Mouse (Mus musculus): Measurements from ENCODE around the gene Cdkl4. TPM values are rescaled to one million over a fixed set of nuclear protein-coding genes. Genes with fewer than 3 reads are reported as not detected.
"Not testable (repeated sequence)": the region's sequence is repeated elsewhere in the genome, so short reads cannot be mapped to it uniquely, and the experiment has no call there.

The Cdkl4 gene
- total and polyA plus RNA-seq, 2 experiments from 2014 or later: 5.4 to 6.9 TPM

DNA sequence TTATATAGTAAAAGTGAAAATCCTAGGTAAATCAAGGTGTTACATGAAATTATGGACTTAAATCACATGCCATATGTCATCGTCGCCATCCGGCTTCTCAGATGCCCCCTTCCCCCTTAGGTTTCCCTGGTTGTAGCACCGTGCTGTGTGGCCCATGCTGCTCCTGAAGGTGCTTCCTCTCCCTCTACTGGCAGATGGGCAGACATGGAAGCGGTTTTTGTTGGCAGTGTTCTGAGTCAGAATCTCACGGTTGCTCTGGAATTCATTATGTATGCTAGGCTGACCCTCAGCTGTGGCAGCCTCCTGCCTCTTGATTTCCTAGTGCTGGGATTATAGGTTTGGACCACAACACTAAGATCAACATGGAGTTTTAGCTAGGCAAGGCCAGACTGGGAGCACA, 40.5 kb downstream of the Cdkl4 start:
- H3K9ac ChIP-seq (replicated peaks; ENCODE audit: low read length, poor library complexity, severe bottlenecking): no peak overlapping the region
- H3K27me3 ChIP-seq (ENCODE audit: insufficient read depth, low read length): no peaks in the 10 kb centered on the region
- no peak overlapping the region for H3K4me2 ChIP-seq (ENCODE audit: low read depth, low read length, poor library complexity, severe bottlenecking)
- no peak overlapping the region for H3K27ac ChIP-seq (ENCODE audit: low read depth, low read length)
- no peak overlapping the region for H3K4me3 ChIP-seq (ENCODE audit: low read depth, low read length)
- DNase-seq (ENCODE audit: low spot score): peak; percentile 39
- ATAC-seq (ENCODE audit: low FRiP score): no peak
- no peak for TF ChIP-seq CTCF (IDR thresholded peaks at IDR 0.05)
- no peaks in the 10 kb centered on the region for H3K4me1 ChIP-seq (ENCODE audit: insufficient read depth, low read length)
- no peaks in the 10 kb centered on the region for H3K9me3 ChIP-seq (ENCODE audit: low read length)
- 62% methylated on average over 6 of the region's 6 CpGs for WGBS
- H3K36me3 ChIP-seq (ENCODE audit: insufficient read depth, low read length): no peaks in the 10 kb centered on the region

DNA sequence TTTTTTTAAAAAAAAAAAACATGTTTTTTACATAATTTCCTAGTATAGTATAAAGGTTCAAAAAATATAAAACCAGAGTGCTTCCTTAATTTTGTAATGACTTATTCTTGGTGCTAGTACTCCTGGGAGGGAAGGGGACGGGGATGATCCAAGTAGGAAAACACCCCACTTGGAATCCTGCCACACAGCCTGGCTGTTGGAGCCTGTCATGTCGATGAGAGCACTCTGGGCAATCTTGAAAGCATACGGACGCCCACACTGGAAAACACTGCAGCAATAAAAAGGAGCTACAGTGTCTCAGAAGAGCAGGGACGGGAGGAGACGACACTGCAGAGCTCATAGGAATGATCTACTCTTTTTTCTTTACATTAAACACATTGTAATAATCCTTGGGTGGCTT, 42.0 kb downstream of the Cdkl4 start:
- Histone ChIP-seq H3K4me3 (ENCODE audit: low read depth, low read length) (no peak overlapping the region), H3K9ac (replicated peaks; ENCODE audit: low read length, poor library complexity, severe bottlenecking) (no peak overlapping the region), H3K4me2 (ENCODE audit: low read depth, low read length, poor library complexity, severe bottlenecking) (no peak overlapping the region), H3K36me3 (ENCODE audit: insufficient read depth, low read length) (no peaks in the 10 kb centered on the region), H3K27me3 (ENCODE audit: insufficient read depth, low read length) (no peaks in the 10 kb centered on the region), H3K4me1 (ENCODE audit: insufficient read depth, low read length) (no peaks in the 10 kb centered on the region), H3K27ac (ENCODE audit: low read depth, low read length) (no peak overlapping the region), H3K9me3 (ENCODE audit: low read length) (no peaks in the 10 kb centered on the region)
- TF ChIP-seq CTCF (IDR thresholded peaks at IDR 0.05): no peak
- 71% methylated on average over 6 of the region's 6 CpGs for WGBS
- no peak for ATAC-seq (ENCODE audit: low FRiP score)
- no peak for DNase-seq (ENCODE audit: low spot score)

DNA sequence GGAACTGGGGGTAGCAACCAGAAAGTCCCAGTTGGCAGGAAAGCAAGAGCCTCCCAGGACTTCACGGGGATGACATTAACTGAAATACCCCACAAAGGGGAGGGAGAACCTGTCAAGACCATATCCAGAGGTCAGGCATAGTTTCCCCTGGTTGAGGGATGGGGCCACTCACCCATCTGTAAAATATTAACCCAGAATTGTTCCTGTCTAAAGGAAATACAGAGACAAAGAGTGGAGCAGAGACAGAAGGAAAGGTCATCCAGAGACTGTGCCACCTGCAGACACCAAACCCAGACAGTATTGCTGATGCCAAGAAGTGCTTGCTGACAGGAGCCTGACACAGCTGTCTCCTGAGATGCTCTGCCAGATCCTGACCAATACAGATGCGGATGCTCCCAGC, 46.3 kb downstream of the Cdkl4 start:
- not testable (repeated sequence) for H3K9ac ChIP-seq (replicated peaks; ENCODE audit: low read length, poor library complexity, severe bottlenecking); H3K27ac ChIP-seq (ENCODE audit: low read depth, low read length); ATAC-seq (ENCODE audit: low FRiP score); H3K9me3 ChIP-seq (ENCODE audit: low read length); H3K27me3 ChIP-seq (ENCODE audit: insufficient read depth, low read length); DNase-seq (ENCODE audit: low spot score); H3K4me2 ChIP-seq (ENCODE audit: low read depth, low read length, poor library complexity, severe bottlenecking); H3K4me1 ChIP-seq (ENCODE audit: insufficient read depth, low read length); H3K36me3 ChIP-seq (ENCODE audit: insufficient read depth, low read length); H3K4me3 ChIP-seq (ENCODE audit: low read depth, low read length)
- WGBS: 83% methylated on average over 2 of the region's 2 CpGs

DNA sequence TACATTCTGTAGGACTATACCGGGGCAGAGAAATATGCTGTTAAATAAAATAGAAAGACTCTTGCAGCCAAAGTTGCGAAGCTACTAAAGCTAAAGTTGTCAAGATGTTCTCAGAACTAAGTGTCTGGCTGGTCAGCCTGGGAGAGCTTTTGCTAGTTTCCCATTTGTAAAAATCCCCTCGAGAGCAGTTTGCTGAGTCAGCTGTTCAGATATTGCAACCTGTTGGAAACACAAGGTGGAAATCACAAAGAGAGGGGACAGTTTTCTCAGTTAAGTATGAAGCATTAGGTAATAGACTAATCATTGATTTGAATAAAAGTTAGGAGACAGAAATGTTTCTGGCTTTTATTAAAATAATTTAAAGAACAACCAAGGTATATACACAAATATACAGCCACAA, 54.4 kb downstream of the Cdkl4 start:
- TF ChIP-seq CTCF (IDR thresholded peaks at IDR 0.05): no peak
- ATAC-seq (ENCODE audit: low FRiP score): no peak
- Histone ChIP-seq H3K9me3 (ENCODE audit: low read length) (no peaks in the 10 kb centered on the region), H3K4me3 (ENCODE audit: low read depth, low read length) (no peak overlapping the region), H3K27ac (ENCODE audit: low read depth, low read length) (no peak overlapping the region), H3K27me3 (ENCODE audit: insufficient read depth, low read length) (no peaks in the 10 kb centered on the region), H3K4me1 (ENCODE audit: insufficient read depth, low read length) (no peaks in the 10 kb centered on the region), H3K36me3 (ENCODE audit: insufficient read depth, low read length) (no peaks in the 10 kb centered on the region), H3K9ac (replicated peaks; ENCODE audit: low read length, poor library complexity, severe bottlenecking) (no peak overlapping the region), H3K4me2 (ENCODE audit: low read depth, low read length, poor library complexity, severe bottlenecking) (no peak overlapping the region)
- no peak for DNase-seq (ENCODE audit: low spot score)
- WGBS: 83% methylated on average over 3 of the region's 3 CpGs

DNA sequence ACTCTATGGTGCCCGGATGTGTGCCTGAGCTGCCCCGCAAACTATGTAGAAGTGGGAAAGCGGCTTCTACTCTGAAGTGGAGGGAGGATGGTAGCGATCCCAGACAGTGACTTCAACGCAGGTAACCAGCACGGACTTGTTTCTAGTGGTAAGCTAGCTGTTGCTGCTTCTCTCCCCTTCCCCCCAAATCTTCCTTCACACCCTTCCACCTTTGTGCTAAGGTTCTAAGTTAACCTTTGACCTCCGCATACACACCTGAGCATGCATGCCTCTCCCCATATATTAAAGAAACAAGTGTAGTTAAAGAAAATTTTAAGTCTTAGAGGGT, 55.4 kb downstream of the Cdkl4 start:
- no peak overlapping the region for H3K4me3 ChIP-seq (ENCODE audit: low read depth, low read length)
- H3K27ac ChIP-seq (ENCODE audit: low read depth, low read length): no peak overlapping the region
- H3K4me2 ChIP-seq (ENCODE audit: low read depth, low read length, poor library complexity, severe bottlenecking): no peak overlapping the region
- no peak overlapping the region for H3K9ac ChIP-seq (replicated peaks; ENCODE audit: low read length, poor library complexity, severe bottlenecking)
- no peak for ATAC-seq (ENCODE audit: low FRiP score)
- H3K27me3 ChIP-seq (ENCODE audit: insufficient read depth, low read length): no peaks in the 10 kb centered on the region
- no peaks in the 10 kb centered on the region for H3K36me3 ChIP-seq (ENCODE audit: insufficient read depth, low read length)
- TF ChIP-seq CTCF (IDR thresholded peaks at IDR 0.05): no peak
- WGBS: 61% methylated on average over 7 of the region's 7 CpGs
- H3K4me1 ChIP-seq (ENCODE audit: insufficient read depth, low read length): no peaks in the 10 kb centered on the region
- no peaks in the 10 kb centered on the region for H3K9me3 ChIP-seq (ENCODE audit: low read length)
- DNase-seq (ENCODE audit: low spot score): no peak

DNA sequence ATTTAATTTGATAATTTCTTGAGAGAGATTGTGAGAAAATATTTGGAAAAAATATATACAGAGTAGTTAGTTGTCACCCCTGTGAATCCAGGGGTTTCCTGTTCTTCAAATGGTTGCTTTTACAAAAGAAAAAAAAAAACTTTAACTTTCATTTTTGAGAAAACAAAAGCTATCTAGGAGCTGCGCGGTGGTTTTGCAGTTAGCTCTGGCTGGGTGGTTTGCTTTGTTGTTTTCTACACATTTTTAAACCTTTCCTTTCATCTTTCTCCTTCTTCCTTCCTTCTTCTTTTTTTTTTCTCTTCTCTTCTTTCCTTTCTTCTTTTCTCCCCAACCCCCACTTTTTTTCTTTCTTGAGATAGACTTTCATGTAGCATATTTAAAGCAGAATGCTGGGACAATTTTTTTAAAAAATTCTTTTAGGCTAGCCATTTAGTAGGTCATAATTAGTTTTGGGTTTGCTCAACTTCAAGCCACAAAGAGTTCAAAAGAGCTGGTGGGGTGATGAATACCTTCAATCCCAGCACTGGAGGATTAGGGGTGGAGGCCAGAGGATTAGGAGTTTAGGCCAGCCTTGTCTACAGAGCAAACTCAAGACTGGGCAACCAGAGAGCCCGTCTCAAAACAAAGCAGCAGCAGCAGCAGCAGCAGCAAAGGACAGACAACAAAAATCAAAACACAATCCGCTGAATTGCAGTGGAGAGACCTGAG, 55.9 kb downstream of the Cdkl4 start:
- no peaks in the 10 kb centered on the region for H3K27me3 ChIP-seq (ENCODE audit: insufficient read depth, low read length)
- no peak overlapping the region for H3K9ac ChIP-seq (replicated peaks; ENCODE audit: low read length, poor library complexity, severe bottlenecking)
- no peak overlapping the region for H3K4me3 ChIP-seq (ENCODE audit: low read depth, low read length)
- no peaks in the 10 kb centered on the region for H3K4me1 ChIP-seq (ENCODE audit: insufficient read depth, low read length)
- H3K9me3 ChIP-seq (ENCODE audit: low read length): no peaks in the 10 kb centered on the region
- no peak for TF ChIP-seq CTCF (IDR thresholded peaks at IDR 0.05)
- H3K36me3 ChIP-seq (ENCODE audit: insufficient read depth, low read length): no peaks in the 10 kb centered on the region
- H3K4me2 ChIP-seq (ENCODE audit: low read depth, low read length, poor library complexity, severe bottlenecking): no peak overlapping the region
- ATAC-seq (ENCODE audit: low FRiP score): no peak
- no peak for DNase-seq (ENCODE audit: low spot score)
- H3K27ac ChIP-seq (ENCODE audit: low read depth, low read length): no peak overlapping the region
- WGBS: 24% methylated on average over 4 of the region's 4 CpGs

Data from midbrain, postnatal 0 days (tissue).